Mouse (Mus musculus) stomach, postnatal 0 days (tissue): ENCODE data around the gene Pik3c2b. TPM values are rescaled to one million over a fixed set of nuclear protein-coding genes. Genes with fewer than 3 reads are reported as not detected.

Experiments used
- ATAC-seq: fragments of 200-750 bp; cut with Nextera tagmentation; 2 replicates; pipeline ENCODE4 v1.8.0; 2017; ENCODE audit not compliant: low FRiP score, low TSS enrichment
- DNase-seq: peaks from one replicate; pipeline ENCODE4 v3.0.0-alpha.2; 2016; ENCODE audit warnings: low spot score
- H3K27ac ChIP-seq: fragments of 300-500 bp; sonication (generic); replicated peaks from 2 replicates; pipeline ENCODE4 v1.5.1; 2014; ENCODE audit warnings: mild to moderate bottlenecking, control low read depth
- H3K27me3 ChIP-seq: fragments of 300-500 bp; sonication (generic); 2 replicates; pipeline ENCODE4 v1.6.1; 2014; ENCODE audit warnings: low read length; ENCODE audit not compliant: control insufficient read depth, insufficient read depth
- H3K36me3 ChIP-seq: fragments of 300-500 bp; sonication (generic); 2 replicates; pipeline ENCODE4 v1.6.1; 2014; ENCODE audit warnings: low read length, mixed read lengths; ENCODE audit not compliant: control insufficient read depth, insufficient read depth
- H3K4me1 ChIP-seq: fragments of 300-500 bp; sonication (generic); replicated peaks from 2 replicates; pipeline ENCODE4 v1.6.1; 2014; ENCODE audit warnings: antibody characterized with exemption; ENCODE audit not compliant: control insufficient read depth, insufficient read depth
- H3K4me2 ChIP-seq: fragments of 300-500 bp; sonication (generic); replicated peaks from 2 replicates; pipeline ENCODE4 v1.6.1; 2014; ENCODE audit warnings: low read depth, mild to moderate bottlenecking, control low read depth, moderate library complexity
- H3K4me3 ChIP-seq: fragments of 300-500 bp; sonication (generic); 2 replicates; pipeline ENCODE4 v1.5.1; 2014; ENCODE audit warnings: low read depth, low read length, control low read depth
- H3K9ac ChIP-seq: fragments of 300-500 bp; sonication (generic); 2 replicates; pipeline ENCODE4 v1.6.1; 2014; ENCODE audit warnings: mild to moderate bottlenecking, low read length, control low read depth, mixed read lengths
- H3K9me3 ChIP-seq: fragments of 300-500 bp; sonication (generic); 2 replicates; pipeline ENCODE4 v1.6.1; 2016; ENCODE audit warnings: low read length; ENCODE audit not compliant: control insufficient read depth
- CTCF ChIP-seq: IDR thresholded peaks from 2 replicates; pipeline ENCODE4 v1.5.1; 2016; ENCODE audit warnings: antibody characterized with exemption, low read depth, mild to moderate bottlenecking, moderate library complexity
- EP300 ChIP-seq: optimal IDR thresholded peaks from 2 replicates; pipeline ENCODE3; 2016; ENCODE audit warnings: antibody characterized with exemption
- WGBS: fragments of 180-500 bp; shearing (Covaris S2); extraction: QIAGEN DNeasy Blood & Tissue Kit; methylation state at CpG from one replicate; pipeline ENCODE4 v1.1.7; 2014; 5-methylcytosine and 5-hydroxymethylcytosine counted together
- polyA plus RNA-seq: library from polyadenylated mRNA; unstranded; fragments of >200 nt; fragmentation: Nextera tagmentation; extraction: Ambion mirVana; gene quantifications from 2 replicates; pipeline ENCODE4 v1.2.1, GENCODE M21; 2015

Gene Pik3c2b
- polyA plus RNA-seq, 1 experiment from 2014 or later, result 4.2 TPM

DNA sequence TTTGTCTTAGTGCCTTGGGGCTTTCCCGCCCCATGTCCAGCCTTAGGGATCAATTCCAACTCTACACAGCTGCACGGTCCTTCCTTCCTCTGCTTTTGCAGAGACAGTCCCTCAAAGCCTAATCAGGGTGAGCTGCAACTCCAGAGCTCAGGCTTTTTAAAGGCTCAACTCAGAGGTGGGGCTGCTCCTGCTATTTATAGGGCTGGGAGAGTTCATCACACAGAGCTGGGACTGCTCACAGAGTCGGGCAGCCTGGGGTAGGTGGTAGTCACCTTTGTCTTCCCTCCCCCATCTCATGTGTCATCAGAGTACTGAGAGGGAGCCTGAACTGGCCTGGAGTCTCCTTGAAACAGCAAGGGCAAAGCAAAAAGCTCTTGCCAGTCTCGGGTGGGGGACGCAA is 22.8 kb downstream of the Pik3c2b start:
- ATAC-seq, result peak; percentile 31; the same call in 1 of the 2 replicates
- H3K4me1 ChIP-seq, result peaks cover 6% of the 10 kb centered on the region
- WGBS, result 50% methylated on average over 5 of the region's 5 CpGs

DNA sequence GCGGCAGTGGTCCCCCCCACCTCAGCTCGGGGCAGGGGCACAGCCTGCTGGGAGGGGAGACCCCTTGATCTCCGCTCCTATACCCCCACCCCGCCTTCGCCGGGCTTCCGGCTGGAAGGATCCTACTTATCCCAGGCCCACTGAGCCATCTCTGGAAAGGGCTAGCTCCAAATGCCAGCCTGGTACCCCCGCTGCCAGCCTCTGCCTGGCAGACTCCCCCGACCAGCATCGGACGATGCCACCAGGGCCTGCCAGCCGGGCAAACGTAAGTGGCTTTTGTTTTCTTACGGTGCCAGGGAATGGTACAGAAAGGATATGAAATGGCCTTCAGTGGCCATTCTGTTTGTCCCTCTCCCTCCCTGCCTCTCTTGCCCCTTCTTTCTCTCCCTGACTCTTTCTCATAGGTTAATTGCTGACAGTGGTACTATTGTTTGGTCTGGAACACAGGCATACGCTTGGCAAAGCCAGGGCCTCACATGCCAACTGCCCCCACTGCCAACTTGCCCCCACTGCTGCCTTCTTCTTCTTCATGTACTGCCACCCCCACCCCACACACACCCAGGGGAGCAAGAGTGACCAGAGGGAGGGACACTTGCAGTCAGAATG is 23.3 kb downstream of the Pik3c2b start:
- H3K4me1 ChIP-seq, result peaks cover 6% of the 10 kb centered on the region
- peaks cover 14% of the 10 kb centered on the region; the same call in 1 of the 2 replicates for H3K36me3 ChIP-seq
- DNase-seq (no peak), ATAC-seq (no peak)
- no peaks in the 10 kb centered on the region for H3K27me3 ChIP-seq
- H3K4me3 ChIP-seq, result no peak overlapping the region
- H3K9ac ChIP-seq, result no peak overlapping the region
- peak overlapping the region; percentile 82 for H3K27ac ChIP-seq
- H3K4me2 ChIP-seq, result no peak overlapping the region
- TF ChIP-seq EP300 (no peak), CTCF (no peak)
- no peaks in the 10 kb centered on the region for H3K9me3 ChIP-seq
- WGBS, result 84% methylated on average over 15 of the region's 15 CpGs

More for the DNA sequence above, 22.8 kb downstream of the Pik3c2b start:
- Histone ChIP-seq H3K27me3 (no peaks in the 10 kb centered on the region), H3K9ac (0 out of 2 replicates have a peak overlapping the region, but pooled peaks have one; percentile 18), H3K4me2 (no peak overlapping the region), H3K4me3 (no peak overlapping the region), H3K36me3 (peaks cover 14% of the 10 kb centered on the region; the same call in 1 of the 2 replicates), H3K9me3 (no peaks in the 10 kb centered on the region), H3K27ac (peak overlapping the region; percentile 82)
- no peak for DNase-seq
- TF ChIP-seq CTCF (no peak), EP300 (no peak)

GRCm38 (mm10) chr1:133069275-133070120 is 24.0 kb downstream of the Pik3c2b start:
- WGBS, result 57% methylated on average over 12 of the region's 12 CpGs
- TF ChIP-seq CTCF (no peak), EP300 (no peak)
- peak; percentile 11; the same call in 1 of the 2 replicates for ATAC-seq

DNA sequence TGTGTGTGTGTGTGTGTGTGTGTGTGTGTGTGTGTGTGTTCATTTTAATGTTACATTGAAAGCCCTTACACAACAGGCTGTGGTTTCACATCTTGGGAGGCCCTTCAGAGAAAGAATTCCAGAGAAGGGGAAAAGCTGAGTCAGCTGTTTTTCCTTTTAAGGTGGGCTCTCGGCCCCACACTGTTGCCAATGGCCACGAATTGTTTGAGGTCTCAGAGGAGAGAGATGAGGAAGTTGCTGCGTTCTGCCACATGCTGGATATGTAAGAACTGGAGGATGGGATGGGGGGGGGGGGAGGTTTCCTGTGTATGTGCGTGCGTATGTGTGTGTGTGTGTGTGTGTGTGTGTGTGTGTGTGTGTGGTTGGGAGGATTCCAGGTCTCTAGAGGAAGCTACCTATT is 24.7 kb downstream of the Pik3c2b start:
- Histone ChIP-seq H3K36me3 (peaks cover 17% of the 10 kb centered on the region), H3K27me3 (no peaks in the 10 kb centered on the region), H3K9ac (no peak overlapping the region), H3K4me3 (no peak overlapping the region), H3K4me1 (peaks cover 6% of the 10 kb centered on the region), H3K9me3 (no peaks in the 10 kb centered on the region), H3K27ac (peak overlapping the region; percentile 82), H3K4me2 (no peak overlapping the region)
- WGBS, result 24% methylated on average over 5 of the region's 5 CpGs
- peak; percentile 47; the same call in 1 of the 2 replicates for ATAC-seq
- DNase-seq, result peak; percentile 44
- TF ChIP-seq EP300 (no peak), CTCF (no peak)

More at GRCm38 (mm10) chr1:133069275-133070120, 24.0 kb downstream of the Pik3c2b start:
- no peak overlapping the region for H3K4me2 ChIP-seq
- H3K9ac ChIP-seq, result peak overlapping the region; percentile 9; the same call in 1 of the 2 replicates
- H3K4me3 ChIP-seq, result no peak overlapping the region
- no peaks in the 10 kb centered on the region for H3K27me3 ChIP-seq
- peaks cover 14% of the 10 kb centered on the region for H3K36me3 ChIP-seq
- peaks cover 6% of the 10 kb centered on the region for H3K4me1 ChIP-seq
- H3K9me3 ChIP-seq, result no peaks in the 10 kb centered on the region
- peak; percentile 47 for DNase-seq
- peak overlapping the region; percentile 82 for H3K27ac ChIP-seq

DNA sequence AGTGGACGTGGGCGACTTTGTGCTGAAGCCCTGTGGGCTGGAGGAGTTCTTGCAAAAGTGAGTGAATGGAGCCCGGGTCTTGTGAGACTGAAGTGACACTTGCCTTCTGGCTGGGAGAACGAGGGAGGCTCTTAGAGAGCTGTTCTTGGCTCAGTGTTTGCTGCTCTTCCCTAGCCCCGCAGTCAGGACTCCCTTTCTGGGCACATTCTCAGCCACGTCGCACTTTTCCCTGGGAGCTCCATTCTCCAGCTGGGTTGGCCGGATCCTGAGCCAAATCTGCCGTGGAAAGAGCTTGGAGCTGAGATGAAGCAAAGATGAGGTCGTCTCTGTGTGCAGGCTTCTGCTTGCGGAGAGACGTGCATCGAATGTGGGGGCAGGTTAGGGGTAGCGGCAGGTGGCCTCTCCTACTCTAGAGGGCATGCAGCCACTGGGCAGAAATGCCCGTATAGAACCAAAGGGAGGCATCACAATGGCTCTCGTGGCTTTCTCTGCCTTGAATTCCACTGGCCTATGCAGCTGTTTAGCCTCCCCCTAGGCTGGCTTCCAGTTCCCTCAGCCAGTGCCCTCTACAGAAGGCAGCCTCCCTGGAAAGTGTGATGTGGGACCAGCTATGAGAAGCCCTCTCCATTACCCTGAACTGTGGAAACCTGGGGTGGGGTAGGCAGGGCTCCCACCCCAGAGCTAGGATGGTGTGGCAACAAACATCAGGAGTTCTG is 26.4 kb downstream of the Pik3c2b start:
- ATAC-seq (no peak; the same call in 1 of the 2 replicates), DNase-seq (no peak)
- WGBS, result 53% methylated on average over 16 of the region's 16 CpGs
- Histone ChIP-seq H3K4me3 (no peak overlapping the region), H3K9ac (no peak overlapping the region), H3K4me1 (peaks cover 6% of the 10 kb centered on the region), H3K36me3 (peaks cover 11% of the 10 kb centered on the region), H3K9me3 (no peaks in the 10 kb centered on the region), H3K4me2 (no peak overlapping the region), H3K27me3 (no peaks in the 10 kb centered on the region), H3K27ac (peak overlapping the region; percentile 71)
- TF ChIP-seq EP300, result no peak
